Mouse (Mus musculus) neutrophil, adult 65 days (primary cell): ENCODE results near the gene Arhgef12. TPM values are rescaled to one million over a fixed set of nuclear protein-coding genes. Genes with fewer than 3 reads are reported as not detected.

Source experiments
- total RNA-seq: library from RNA; stranded (reverse); gene quantifications from 2 replicates; pipeline ENCODE4 v1.2.4, GENCODE M21; 2023

The Arhgef12 gene
- total RNA-seq = 0.75 and 1.6 TPM in 2 replicates

GRCm38 (mm10) chr9:43107187-43107517 is at the start of gene Arhgef12:
Gene Arhgef12, minus strand, starts transcription at chr9:43107239.

DNA sequence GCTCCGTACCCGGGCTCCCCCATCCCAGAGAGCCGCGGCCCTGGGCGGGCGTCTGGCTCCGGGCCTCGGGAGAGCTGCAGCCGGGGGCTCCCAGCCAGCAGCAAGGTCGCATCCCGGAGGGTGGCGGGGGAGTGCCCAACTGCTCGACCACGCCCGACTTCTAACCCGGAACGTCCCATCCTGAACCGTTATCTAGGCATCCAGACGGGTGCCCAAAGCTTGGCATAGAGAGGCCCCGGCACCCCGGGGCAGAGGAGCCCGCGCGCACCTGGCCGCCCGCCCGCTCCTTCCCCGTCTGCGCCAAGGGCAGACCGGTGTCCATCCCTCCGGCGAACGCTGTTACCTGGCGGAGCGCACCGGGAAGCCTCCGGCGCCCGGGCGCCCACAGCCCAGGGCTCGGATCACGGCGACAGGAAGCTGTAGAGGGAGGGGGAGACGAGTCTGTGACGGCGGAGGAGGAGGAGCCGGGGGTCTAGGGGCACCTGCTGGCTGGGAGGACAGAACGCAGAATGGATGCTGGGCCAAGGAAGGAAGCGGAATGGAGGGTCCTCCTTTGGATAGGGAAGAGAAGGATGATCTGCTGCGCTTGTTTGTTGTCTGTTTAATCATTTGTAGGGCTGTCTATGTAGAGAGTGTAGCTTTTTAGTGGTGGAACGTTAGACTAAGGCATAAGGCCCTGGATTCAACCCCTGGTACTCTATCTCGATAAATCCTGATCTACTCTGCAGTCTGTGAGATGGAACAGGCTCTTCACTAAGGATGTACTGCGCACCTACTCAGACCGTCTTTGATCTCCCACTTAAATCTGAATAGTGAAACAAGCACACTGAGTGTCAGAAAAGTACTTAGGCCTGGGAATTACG is 9.3 kb upstream of the Arhgef12 start, which contains the start of gene Tmem136:
Gene Tmem136, minus strand, starts transcription at position 437 of the 863 bp plus-strand sequence.

DNA sequence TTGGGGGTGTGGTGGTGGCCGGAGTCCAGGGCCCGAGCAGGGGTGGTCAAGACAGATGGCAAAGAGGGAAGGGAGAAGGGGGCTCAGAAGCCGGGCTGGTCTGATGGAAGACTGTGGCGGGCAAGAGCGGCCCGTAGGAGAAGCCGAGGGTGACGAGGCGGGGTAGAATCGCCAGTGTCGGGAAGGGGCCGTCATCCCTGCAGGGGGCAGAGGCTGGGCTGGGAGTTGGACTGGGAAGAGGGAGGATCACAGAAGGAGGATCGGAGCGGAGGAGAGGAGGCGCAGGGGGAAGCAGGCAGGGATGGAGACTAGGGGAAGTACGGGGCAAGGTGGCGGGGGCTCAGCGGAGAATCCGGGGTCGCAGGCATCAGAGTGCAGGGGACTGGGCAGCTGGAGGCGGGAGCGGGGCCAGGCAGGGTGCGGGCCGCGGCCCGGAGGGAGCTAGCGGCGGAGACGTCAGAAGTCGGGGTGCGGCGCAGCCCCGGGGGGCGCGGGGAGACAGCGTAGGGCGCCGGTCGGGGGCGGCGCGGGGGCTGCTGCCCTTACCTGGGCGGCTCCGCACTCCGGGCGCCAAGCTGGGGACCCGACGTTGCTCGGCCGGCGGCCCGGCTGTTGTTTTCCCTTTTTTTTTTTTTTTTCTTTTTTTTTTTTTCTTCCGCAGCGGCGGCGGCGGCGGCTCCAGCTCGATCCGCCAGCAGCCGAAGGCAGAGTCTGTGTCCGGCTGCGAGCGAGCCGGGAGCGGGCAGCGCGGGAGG is 163.1 kb downstream of the Arhgef12 start, which contains the start of gene Grik4:
Gene Grik4, minus strand, starts transcription at position 713 of the 755 bp plus-strand sequence.

Other genes starting within 250 kb of the Arhgef12 start
- not detected in 2 replicates for gene Grik4, start 162.7 kb downstream of the Arhgef12 start, total RNA-seq
- not detected in 2 replicates for gene Tmem136, start 9.3 kb upstream of the Arhgef12 start, total RNA-seq
- not detected in 2 replicates for gene Pou2f3, start 103.1 kb upstream of the Arhgef12 start, total RNA-seq
- 2.6 and 2.9 TPM in 2 replicates for gene Oaf, start 132.7 kb upstream of the Arhgef12 start, total RNA-seq
- not detected in 2 replicates for gene Trim29, start 203.6 kb upstream of the Arhgef12 start, total RNA-seq